Mouse (Mus musculus) gastrocnemius, postnatal 4 days (tissue): ENCODE results near the gene Pemt. TPM values are rescaled to one million over a fixed set of nuclear protein-coding genes. Genes with fewer than 3 reads are reported as not detected.

ENCODE experiments used
- DNase-seq, 2 experiments: peaks; one replicate each; pipeline ENCODE4 v3.0.0; 2021 to 2022; ENCODE audit warnings: low spot score in 2 of 2, mixed read lengths in 2 of 2
- long read RNA-seq, 2 experiments: library from polyadenylated mRNA; stranded (forward); transcript quantifications; one replicate each; pipeline ENCODE4 v2.0.0; 2021
- total RNA-seq, 2 experiments: library from RNA; stranded (reverse); gene quantifications; 2 replicates each; pipeline ENCODE4 v1.2.3; 2021

Pemt gene
- total RNA-seq, result 1 to 10 TPM; 5.9 to 7.7 TPM
- long read RNA-seq, experiment 1, partial matches to known transcripts, result 2 of 3 reads
- long read RNA-seq, experiment 1, other reads (novel, unspliced or antisense), result 0 of 3 reads
- long read RNA-seq, experiment 2, partial matches to known transcripts, result 0 of 3 reads
- long read RNA-seq, experiment 2, other reads (novel, unspliced or antisense), result 1 of 3 reads

DNA sequence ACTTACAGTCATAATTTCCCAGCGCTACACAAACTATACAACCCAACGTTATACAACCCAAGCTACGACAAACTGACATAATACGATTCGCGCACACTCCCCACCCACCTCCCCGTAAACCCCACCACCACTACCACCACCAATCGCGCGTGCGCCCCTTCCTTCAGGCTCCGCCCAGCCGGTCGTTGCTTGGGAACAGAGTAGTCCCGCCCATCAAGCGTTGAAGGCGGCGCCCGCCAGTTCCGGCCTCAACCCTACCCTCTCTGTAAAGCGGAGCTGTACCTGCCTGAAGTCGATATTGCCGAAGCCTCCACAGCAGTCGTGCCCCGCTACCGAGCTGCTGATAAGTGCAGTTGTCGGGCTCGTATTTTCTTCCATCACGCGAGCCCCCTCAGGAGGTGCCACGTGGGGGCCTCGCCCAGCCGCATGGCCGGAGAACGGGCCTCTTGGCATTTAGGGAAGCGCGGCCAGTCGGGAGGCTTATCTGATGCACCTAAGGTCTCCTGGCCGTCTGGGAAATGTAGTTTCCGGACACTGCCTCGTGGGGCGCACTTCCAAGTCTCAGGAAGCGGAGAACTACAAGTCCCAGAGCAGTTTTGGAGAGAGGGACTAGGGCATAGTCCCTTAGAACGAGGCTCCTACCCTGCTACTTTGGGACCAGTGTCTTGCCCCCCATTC lies at the start of gene Pemt:
Gene Pemt (minus strand): TSS at position 432 of the 678 bp plus-strand sequence.
- peak; percentile 86 to 93 for DNase-seq

DNA sequence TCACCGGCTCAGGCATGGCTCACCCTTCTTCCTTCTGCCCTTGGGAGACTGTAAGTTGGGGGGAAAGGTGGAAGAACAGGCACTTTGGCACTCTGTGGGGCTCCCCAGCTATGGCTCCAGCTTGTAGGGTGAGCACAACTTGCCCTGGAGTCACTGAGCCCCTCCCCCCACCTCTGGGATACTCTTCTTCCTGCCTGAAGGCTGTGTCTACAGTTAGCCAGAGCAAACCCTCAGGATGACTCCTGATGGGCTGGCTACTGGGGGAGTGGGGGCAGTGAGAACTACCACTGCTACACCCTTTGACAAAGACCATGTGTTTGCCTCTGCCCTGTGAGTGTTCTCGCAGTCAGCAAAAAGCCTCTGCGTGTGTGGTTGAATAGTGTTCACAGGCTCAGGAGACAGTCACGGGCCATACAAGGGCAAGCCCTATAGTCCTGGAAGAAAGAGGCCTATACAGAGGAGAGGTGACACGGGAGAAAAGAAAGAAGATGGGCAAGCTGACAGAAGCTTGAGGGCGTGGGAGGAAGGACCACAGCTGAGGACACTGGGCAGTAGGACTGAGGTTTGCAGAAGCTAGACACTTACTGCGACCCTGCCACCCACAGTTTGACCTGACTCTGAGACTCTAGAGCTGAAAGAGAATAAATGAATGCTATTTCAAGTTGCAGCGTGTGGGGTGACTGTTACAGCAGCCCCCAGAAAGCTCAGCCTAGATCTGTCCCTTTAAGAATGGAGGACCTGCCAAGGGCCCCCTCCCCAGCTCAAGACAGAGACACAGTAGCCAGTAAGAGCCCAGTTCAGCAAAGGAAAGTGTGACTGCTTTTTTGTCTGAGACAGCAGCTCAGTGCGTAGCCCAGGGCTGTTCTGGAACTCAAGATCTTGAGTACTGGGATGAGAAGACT lies 48.9 kb upstream of the Pemt start:
- no peak for DNase-seq

DNA sequence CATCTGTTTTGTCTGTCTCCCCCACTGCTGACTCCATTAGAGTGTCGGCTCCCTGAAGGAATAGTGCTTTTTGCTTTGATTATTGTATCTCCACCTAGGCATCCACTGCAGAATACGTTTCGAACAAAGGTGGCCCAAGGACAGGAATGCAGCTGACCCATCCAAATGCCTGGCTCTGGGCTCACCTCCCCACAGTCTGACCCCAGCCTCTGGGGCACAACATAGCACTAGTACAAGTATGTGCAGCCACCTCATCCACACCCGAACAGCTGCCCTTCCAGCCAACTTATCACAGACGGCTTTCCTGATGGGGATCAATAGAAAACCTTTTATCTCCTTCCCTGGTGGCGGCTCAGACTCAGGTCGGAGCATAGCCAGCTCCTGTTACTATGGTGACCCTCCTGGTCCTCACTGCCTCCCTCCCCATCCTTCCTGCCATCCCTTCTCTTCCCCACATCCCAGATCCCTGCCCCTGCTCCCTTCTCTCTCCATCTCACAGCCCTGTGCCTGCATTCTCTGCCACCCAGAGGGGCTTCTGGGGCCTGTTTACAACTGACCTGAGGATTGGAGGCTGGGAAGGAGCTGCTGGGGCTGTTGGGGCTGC lies 47.8 kb upstream of the Pemt start:
- no peak for DNase-seq

DNA sequence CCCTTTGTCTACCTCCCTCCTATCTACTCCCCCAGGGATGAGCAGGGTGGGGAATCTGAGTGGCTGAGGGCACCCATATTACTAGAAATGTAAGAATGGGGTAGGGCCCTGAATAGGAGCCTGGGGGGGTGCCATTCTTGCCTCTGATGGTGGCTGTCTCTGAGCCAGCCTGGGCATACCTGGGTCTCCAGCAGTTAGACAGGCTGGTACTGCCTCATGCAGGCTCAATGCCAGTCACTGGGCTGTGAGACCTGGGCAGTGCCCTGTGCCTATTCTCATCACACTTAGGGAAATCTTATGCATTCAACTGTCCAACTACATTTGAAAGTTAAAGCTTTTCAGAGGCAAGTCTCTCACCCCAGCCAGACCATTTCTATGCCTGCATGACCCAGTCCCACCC lies 46.9 kb upstream of the Pemt start:
- no peak for DNase-seq

DNA sequence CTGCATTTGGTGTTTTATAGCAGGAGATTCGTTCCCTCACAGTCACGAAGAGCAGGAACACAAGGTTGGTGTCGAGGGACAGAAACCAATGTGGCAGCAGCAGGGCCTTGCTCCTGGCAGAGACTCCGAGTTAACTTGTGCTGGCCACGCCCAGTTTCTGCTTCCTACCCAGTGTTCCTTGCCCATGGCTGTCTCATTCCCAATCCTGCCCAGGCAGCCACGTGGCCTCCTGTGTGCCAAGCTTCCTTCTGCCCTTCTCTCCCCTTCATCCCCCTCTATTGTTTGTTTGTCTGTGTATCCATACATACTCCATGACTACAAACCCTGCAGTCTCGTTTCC lies 45.1 kb upstream of the Pemt start:
- DNase-seq, result no peak

DNA sequence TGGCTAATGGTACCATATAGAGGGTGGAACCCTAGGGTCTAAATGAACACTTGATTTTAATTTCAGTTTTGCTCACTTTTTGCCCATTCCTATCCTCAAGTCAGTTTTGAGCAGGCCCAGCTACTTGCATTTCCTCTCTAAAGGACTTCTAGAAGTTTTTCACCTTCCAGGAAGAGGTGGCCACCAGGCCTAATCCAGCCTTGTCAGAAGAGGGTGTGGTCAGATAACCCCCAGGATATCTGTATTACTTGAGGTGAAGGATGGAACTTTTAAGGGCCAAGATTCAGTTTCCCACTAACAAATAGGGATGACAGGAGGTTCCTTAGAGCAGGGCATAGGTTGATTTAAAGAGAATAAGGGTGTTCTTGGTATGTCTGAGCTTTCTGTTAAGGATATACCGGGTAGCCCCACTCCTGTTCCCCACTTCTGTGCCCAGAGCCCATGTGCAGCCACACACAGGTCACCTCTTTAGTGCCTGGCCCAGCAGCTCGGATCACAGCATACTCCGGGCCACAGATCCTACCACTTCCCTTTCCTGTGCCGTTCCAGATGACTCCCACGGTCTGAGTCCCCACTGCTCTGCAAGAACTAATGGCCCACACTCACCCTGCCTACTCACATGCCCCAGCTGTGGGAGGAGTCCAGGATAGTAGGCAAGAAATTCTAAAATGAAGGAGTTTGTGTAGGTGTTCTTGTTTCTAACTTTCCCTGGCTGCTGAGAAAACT lies 44.6 kb upstream of the Pemt start:
- DNase-seq, result no peak

DNA sequence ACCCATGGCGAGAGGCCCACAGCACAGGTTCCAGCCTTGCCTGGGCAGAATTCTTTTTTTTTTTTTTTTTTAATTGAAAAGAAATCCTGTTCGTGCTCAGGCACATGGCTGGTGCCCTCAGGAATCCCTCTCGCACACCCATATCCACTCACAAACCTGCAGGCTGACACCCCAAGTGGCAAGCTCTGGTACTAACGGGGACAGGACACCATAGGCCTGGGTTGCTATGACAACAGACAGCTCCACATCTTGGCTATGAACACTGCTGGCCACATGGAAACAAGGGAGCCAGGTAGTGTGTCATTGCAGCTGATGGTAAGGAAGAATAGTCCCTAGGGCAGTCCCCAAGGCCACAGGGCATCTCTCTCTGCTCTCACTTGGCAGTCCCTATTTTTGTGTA lies 42.7 kb upstream of the Pemt start:
- no peak for DNase-seq

DNA sequence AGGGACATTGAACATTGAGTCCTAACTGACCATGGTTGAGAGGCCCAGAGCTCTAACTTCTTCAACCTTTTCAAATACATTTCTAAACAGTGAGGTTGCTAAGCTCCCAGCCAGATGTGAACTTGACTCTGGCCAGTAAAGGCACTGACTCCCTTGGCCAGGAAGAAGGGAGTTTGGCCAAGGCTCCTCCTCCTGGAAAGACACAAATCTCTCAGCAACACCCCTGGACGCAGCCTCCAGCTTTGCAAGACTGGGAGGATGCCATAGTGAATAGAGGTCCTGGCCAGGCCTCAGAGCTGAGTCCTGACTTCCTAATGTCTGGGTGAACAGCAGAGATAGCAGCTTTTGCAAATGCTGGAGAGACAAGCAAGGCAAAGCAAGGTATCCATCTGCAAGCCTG lies 40.4 kb upstream of the Pemt start:
- DNase-seq, result peak; percentile 41 to 66

DNA sequence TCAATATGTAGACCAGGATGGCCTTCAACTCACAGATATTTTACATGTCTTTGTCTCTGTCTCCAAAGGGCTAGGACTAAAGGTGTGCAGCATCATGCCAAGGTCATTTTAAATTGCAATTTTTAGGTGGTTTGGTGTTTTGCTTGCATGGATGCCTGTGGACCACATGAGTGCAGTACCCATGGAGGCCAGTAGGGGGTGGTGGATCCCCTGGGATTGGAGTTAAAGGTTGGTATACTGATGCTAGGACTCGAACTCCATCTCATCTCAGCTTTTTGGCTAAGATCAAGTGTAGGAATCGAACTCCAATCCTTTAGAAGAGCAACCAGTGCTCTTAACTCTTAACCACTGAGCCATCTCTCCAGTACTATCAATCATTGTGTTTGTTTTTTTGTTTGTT lies 38.3 kb upstream of the Pemt start:
- DNase-seq, result no peak

DNA sequence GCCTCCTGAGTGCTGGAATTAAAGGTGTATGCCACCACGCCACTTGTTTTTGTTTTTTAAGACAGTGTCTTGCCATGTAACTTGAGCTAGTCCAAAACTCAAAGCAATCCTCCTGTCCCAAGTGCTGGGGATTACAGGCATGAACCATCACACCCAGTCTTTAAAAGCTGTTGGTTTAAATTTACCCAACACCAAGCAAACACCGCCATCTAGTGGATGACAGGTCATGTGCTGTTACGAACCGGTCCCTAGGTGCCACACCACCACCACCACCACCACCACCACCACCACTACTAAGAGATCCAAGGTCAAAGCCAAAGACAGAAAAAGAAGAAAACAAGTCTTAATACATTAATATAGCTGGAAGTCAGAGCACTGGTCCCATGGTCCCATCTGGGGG lies 30.5 kb upstream of the Pemt start:
- DNase-seq, result peak in 1 of 2 experiments; percentile 67

DNA sequence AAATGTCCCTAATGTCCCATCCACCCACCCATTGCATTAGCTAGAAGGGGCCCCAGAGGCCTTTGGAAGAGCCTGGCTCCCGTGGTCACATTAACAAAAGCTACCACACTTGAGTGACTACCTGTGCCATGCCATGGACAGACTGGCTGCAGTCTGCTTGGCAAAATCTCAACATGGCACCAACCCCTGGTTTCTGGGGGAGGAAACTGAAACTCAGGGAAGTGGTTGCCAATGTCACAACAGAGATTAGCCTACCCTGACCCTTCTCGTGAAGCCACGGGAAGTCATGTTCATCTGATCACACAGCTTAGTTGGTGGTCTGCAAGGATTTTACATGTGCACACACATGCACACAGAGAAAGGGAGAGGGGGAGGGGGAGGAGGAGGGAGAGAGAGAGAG lies 29.9 kb upstream of the Pemt start:
- no peak for DNase-seq

DNA sequence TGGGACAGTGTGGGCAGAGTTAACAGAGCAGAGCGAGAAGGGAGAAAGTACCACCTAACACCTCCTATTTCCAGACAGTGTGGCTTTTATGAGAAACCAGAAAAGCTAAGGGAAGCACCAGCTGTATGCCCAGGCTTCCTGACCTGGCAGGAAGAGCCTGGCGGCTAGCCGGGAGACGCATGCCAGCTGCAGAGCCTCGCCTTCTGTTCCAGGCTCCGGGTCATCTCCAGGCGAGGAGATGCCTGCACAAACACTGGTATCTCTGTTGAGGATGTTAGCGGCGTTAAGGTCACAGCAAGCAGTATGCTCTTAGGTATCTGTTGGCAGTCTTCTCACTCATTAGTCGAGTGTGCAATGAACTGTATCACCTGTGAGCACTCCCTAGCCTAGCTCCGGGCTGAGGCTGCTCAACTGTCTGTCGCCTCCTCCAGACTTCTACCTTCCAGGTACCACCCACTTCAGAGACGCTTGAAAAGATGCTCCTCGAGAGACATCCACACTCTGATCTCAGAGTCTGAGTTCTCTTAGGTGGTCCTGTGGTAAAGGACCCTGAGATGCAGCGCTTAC lies 27.7 kb upstream of the Pemt start:
- peak in 1 of 2 experiments; percentile 57 for DNase-seq

DNA sequence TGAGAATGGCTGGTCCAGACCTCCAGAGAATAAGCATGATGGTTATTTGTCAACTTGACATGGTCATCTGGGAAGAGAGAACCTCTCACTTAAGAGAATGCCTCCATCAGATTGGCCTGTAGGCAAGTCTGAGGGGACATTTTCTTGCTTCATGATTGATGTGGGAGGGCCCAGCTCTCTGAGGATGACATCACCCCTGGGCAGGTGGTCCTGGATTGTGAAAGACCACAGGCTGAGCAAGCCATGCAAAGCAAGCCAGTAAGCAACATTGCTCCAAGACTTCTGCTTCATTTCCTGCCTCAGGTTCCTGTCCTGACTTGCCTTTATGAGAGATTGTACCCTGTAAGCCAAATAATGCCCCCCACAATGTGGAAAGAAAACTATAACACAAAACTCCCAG lies 26.8 kb upstream of the Pemt start:
- no peak for DNase-seq

DNA sequence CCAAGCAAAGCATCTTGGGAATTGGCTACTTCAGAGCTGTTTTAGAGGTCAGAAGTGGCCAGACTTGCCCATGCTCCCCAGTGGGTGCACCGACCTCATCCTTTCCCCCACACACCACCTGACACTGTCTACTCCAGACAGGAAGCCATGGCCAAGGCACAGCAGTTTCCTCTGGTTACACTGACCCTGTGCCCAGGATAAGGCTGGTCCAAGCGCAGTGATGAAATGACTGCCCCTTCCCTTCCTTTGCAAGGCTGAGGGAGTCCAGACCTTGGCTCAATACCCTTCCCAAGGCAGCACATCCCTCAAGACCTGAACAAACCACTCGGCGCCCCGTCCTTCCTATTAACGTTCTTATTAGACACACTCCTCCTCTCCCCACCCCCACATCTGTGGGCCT lies 24.9 kb upstream of the Pemt start:
- DNase-seq, result no peak

DNA sequence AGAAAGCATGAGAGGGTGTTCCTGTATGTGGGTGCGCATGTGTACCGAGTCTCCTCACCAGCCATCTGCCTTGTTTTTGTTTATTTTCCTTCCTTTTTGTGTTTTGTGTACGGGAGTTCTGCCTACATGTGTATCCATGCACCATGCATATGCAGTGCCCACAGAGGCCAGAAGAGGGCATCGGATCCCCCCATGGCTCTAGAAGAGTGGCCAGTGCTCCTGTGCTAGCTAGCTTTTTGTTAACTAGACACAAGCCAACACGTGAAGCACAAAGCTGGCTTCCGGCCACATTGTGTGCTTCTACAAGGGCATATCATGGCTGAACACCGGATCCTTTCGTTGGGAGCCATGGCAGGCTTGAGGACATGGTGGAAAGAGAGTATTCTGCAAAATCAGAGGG lies 24.3 kb upstream of the Pemt start:
- DNase-seq, result peak in 1 of 2 experiments; percentile 59

DNA sequence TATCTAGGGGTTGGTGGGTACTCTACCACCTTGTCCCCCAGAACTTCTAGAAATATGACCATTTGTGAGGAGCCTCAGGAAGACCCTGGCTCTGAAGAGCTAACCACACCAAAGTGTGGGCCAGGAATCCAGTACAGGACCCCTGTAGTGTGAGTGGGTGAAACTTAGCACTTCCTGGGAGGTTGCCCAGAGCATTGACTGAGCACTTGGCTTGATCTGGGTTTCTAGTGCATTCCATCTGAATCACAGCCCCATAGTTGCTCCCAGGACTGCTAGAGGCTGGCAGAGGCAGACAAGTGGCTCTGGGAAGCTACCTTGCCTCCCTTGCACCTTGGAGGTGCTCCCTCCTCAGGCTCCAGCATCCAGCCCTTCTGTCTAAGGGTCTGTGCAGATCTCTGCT lies 22.3 kb upstream of the Pemt start:
- no peak for DNase-seq

DNA sequence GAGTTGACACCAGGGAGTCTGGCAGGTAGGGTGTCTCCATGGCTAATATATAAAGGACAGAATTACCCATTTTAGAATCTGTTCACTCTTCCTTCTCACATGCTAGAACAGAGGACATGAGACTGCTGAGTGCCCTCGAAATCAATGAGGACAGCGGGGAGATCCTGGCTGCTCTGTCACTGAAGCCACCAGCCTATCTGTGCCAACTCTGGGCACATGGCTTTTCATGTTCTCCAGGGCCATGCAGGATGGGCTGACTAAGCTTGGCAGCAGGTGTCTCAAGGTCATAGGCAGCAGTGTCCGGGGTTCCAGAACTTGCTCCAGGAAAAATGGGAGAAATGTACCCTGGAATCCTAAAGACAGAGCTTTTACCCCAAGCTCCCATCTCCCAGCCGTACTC lies 21.4 kb upstream of the Pemt start:
- no peak for DNase-seq

DNA sequence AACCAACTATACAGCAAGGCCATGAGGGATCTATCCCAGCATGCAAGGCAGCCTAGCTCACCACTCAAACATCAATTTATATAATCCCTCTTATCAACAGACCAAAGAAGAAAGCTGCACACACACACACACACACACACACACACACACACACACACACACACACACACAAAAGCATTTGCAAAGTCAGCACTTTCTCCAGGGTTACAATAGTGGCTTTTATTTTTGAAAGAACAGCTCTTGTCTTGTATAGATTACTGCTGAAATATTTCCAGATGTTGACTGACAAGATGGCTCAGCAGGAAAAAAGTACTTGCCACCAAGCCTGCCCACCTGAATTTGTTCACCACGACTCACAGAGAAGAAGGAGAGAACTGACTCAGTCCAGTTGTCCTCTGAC lies 19.0 kb upstream of the Pemt start:
- DNase-seq, result no peak

DNA sequence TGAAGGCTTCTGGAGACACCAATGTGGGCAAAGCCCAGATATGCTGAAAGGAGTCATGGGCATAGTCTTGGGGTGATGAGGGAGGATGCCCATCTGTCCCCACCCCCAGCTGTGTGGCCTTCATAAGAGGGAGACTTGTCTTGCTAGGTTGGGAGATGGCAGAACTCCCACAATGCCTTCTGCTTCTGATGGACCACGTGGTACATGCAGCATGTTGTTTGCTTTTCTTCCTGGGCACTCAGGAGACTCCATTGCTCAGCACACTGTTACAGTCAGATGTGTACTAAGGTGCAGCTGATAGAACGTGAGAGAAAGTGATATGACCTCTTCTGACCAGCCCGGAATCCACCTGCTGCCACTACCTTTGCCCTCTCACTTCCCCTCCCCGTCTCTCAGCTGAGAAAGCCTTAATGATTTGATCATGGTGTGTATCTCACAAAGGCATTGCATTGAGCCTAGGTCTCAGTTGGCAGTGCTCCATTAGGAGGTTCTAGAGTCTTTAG lies 15.3 kb upstream of the Pemt start:
- no peak for DNase-seq

DNA sequence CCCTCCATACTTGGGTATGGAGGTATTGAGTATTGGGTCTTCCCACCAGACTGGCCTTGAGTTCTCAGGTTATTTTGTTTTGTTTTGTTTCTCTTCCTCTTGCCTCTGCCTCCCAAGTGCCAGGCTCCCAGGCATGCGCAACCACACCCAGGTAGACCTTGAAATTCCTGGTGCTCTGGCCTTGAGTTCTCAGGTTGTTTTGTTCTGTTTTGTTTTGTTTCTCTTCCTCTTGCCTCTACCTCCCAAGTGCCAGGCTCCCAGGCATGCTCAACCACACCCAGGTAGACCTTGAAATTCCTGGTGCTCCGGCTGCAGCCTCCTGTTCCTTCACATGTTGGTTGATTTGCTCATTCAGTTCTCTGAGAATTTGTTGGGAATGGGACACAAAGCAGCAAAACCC lies 13.7 kb upstream of the Pemt start:
- DNase-seq, result no peak

DNA sequence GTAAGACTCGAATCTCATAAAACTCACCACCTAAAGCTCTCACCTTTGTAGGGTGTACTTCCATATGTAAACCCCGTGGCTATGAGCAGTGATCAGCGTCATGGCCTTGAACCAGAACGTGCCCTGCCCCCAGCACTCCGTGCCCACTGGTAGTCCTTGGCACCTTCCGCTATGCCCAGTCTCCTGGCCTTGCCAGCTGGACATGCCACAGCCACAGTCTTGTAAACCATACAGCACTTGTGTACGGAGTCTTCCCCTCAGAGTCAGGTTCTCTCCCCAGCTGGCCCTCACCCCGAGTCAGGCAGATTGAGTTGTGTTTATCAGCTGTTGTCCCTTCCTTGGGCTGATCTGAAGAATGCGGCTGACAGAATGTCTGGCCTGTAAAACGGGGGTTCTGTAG lies 12.2 kb upstream of the Pemt start:
- DNase-seq, result peak in 1 of 2 experiments; percentile 38
